Mouse (Mus musculus) kidney, embryonic 16.5 days (tissue): ENCODE results near the gene Hdac4. TPM values are rescaled to one million over a fixed set of nuclear protein-coding genes. Genes with fewer than 3 reads are reported as not detected.

Source experiments
- ATAC-seq: fragments of 200-750 bp; cut with Nextera tagmentation; 2 replicates; pipeline ENCODE4 v1.8.0; 2017; ENCODE audit warnings: moderate TSS enrichment; ENCODE audit not compliant: low FRiP score, low TSS enrichment
- H3K27ac ChIP-seq: fragments of 300-500 bp; sonication (generic); 2 replicates; pipeline ENCODE4 v1.5.1; 2014; ENCODE audit warnings: low read length
- H3K27me3 ChIP-seq: fragments of 300-500 bp; sonication (generic); 2 replicates; pipeline ENCODE4 v1.6.1; 2014; ENCODE audit warnings: low read length, control low read depth, mixed read lengths; ENCODE audit not compliant: insufficient read depth
- H3K36me3 ChIP-seq: fragments of 300-500 bp; sonication (generic); 2 replicates; pipeline ENCODE4 v1.6.1; 2014; ENCODE audit warnings: low read length, control low read depth, mixed read lengths; ENCODE audit not compliant: insufficient read depth
- H3K4me1 ChIP-seq: fragments of 300-500 bp; sonication (generic); 2 replicates; pipeline ENCODE4 v1.6.1; 2014; ENCODE audit warnings: low read length, control low read depth, mixed read lengths; ENCODE audit not compliant: insufficient read depth
- H3K4me2 ChIP-seq: fragments of 300-500 bp; sonication (generic); replicated peaks from 2 replicates; pipeline ENCODE4 v1.6.1; 2014; ENCODE audit warnings: low read depth, low read length
- H3K4me3 ChIP-seq: fragments of 300-500 bp; sonication (generic); 2 replicates; pipeline ENCODE4 v1.5.1; 2014; ENCODE audit warnings: mild to moderate bottlenecking, low read length
- H3K9ac ChIP-seq: fragments of 300-500 bp; sonication (generic); replicated peaks from 2 replicates; pipeline ENCODE4 v1.6.1; 2014; ENCODE audit warnings: low read length
- H3K9me3 ChIP-seq: fragments of 300-500 bp; sonication (generic); 2 replicates; pipeline ENCODE4 v1.6.1; 2016; ENCODE audit warnings: low read length, control low read depth
- WGBS: fragments of 180-500 bp; shearing (Covaris S2); extraction: QIAGEN DNeasy Blood & Tissue Kit; methylation state at CpG from one replicate; pipeline ENCODE4 v1.1.7; 2014; 5-methylcytosine and 5-hydroxymethylcytosine counted together
- polyA plus RNA-seq: library from polyadenylated mRNA; unstranded; fragments of >200 nt; fragmentation: Nextera tagmentation; extraction: Ambion mirVana; gene quantifications from 2 replicates; pipeline ENCODE4 v1.2.1, GENCODE M21; 2015

Gene Hdac4
- polyA plus RNA-seq, 1 experiment from 2014 or later: 17.7 TPM

- no peaks in the 10 kb centered on the region for H3K9me3 ChIP-seq
- H3K4me2 ChIP-seq: no peak overlapping the region
- no peaks in the 10 kb centered on the region for H3K4me1 ChIP-seq
- H3K27me3 ChIP-seq: no peaks in the 10 kb centered on the region
- H3K36me3 ChIP-seq: peaks cover 26% of the 10 kb centered on the region
- no peak overlapping the region for H3K9ac ChIP-seq
- 92% methylated on average over 13 of the region's 13 CpGs for WGBS
- H3K4me3 ChIP-seq: no peak overlapping the region
- no peak overlapping the region for H3K27ac ChIP-seq
- no peak for ATAC-seq
Observed at GRCm38 (mm10) chr1:91929051-91929450, 266.4 kb downstream of the Hdac4 start.

GRCm38 (mm10) chr1:91927536-91928315, 267.8 kb downstream of the Hdac4 start:
- ATAC-seq: no peak
- Histone ChIP-seq H3K9me3 (no peaks in the 10 kb centered on the region), H3K9ac (no peak overlapping the region), H3K4me3 (no peak overlapping the region), H3K4me2 (no peak overlapping the region), H3K27me3 (no peaks in the 10 kb centered on the region), H3K4me1 (no peaks in the 10 kb centered on the region), H3K27ac (no peak overlapping the region), H3K36me3 (peaks cover 15% of the 10 kb centered on the region)
- 76% methylated on average over 10 of the region's 10 CpGs for WGBS

- Histone ChIP-seq H3K4me1 (no peaks in the 10 kb centered on the region), H3K27me3 (no peaks in the 10 kb centered on the region), H3K4me2 (no peak overlapping the region), H3K9me3 (no peaks in the 10 kb centered on the region), H3K4me3 (no peak overlapping the region), H3K36me3 (no peaks in the 10 kb centered on the region), H3K9ac (no peak overlapping the region), H3K27ac (no peak overlapping the region)
- WGBS: 93% methylated on average over 9 of the region's 9 CpGs
- ATAC-seq: no peak
Observed at GRCm38 (mm10) chr1:91923567-91923966, 271.9 kb downstream of the Hdac4 start.

GRCm38 (mm10) chr1:91922235-91923152, 273.0 kb downstream of the Hdac4 start:
- ATAC-seq: no peak
- no peaks in the 10 kb centered on the region for H3K27me3 ChIP-seq
- WGBS: 85% methylated on average over 7 of the region's 7 CpGs
- H3K9me3 ChIP-seq: no peaks in the 10 kb centered on the region
- no peaks in the 10 kb centered on the region for H3K36me3 ChIP-seq
- H3K4me3 ChIP-seq: no peak overlapping the region
- peaks cover 2% of the 10 kb centered on the region; the same call in 1 of the 2 replicates for H3K4me1 ChIP-seq
- no peak overlapping the region for H3K27ac ChIP-seq
- H3K4me2 ChIP-seq: no peak overlapping the region
- H3K9ac ChIP-seq: no peak overlapping the region

GRCm38 (mm10) chr1:91921702-91922101, 273.8 kb downstream of the Hdac4 start:
- no peak overlapping the region for H3K4me2 ChIP-seq
- no peaks in the 10 kb centered on the region for H3K36me3 ChIP-seq
- peaks cover 5% of the 10 kb centered on the region; the same call in 1 of the 2 replicates for H3K4me1 ChIP-seq
- H3K9ac ChIP-seq: no peak overlapping the region
- H3K9me3 ChIP-seq: no peaks in the 10 kb centered on the region
- no peaks in the 10 kb centered on the region for H3K27me3 ChIP-seq
- H3K4me3 ChIP-seq: no peak overlapping the region
- WGBS: 77% methylated on average over 4 of the region's 4 CpGs
- H3K27ac ChIP-seq: no peak overlapping the region
- no peak for ATAC-seq

GRCm38 (mm10) chr1:91921279-91921678, 274.2 kb downstream of the Hdac4 start:
- Histone ChIP-seq H3K9ac (no peak overlapping the region), H3K27ac (no peak overlapping the region), H3K4me1 (peaks cover 5% of the 10 kb centered on the region; the same call in 1 of the 2 replicates), H3K9me3 (no peaks in the 10 kb centered on the region), H3K4me3 (no peak overlapping the region), H3K4me2 (no peak overlapping the region), H3K27me3 (no peaks in the 10 kb centered on the region), H3K36me3 (no peaks in the 10 kb centered on the region)
- ATAC-seq: no peak
- WGBS: 61% methylated on average over 5 of the region's 5 CpGs

- no peaks in the 10 kb centered on the region for H3K9me3 ChIP-seq
- H3K9ac ChIP-seq: no peak overlapping the region
- ATAC-seq: no peak
Observed at GRCm38 (mm10) chr1:91920038-91920589, 275.4 kb downstream of the Hdac4 start.

GRCm38 (mm10) chr1:91918257-91918800, 277.2 kb downstream of the Hdac4 start:
- Histone ChIP-seq H3K27ac (no peak overlapping the region), H3K4me1 (peaks cover 6% of the 10 kb centered on the region), H3K36me3 (no peaks in the 10 kb centered on the region), H3K9me3 (no peaks in the 10 kb centered on the region), H3K9ac (no peak overlapping the region), H3K27me3 (no peaks in the 10 kb centered on the region), H3K4me3 (no peak overlapping the region), H3K4me2 (no peak overlapping the region)
- ATAC-seq: no peak
- 79% methylated on average over 10 of the region's 10 CpGs for WGBS

More at GRCm38 (mm10) chr1:91920038-91920589, 275.4 kb downstream of the Hdac4 start:
- Histone ChIP-seq H3K36me3 (no peaks in the 10 kb centered on the region), H3K4me2 (no peak overlapping the region), H3K4me1 (peaks cover 5% of the 10 kb centered on the region; the same call in 1 of the 2 replicates), H3K27me3 (no peaks in the 10 kb centered on the region), H3K4me3 (no peak overlapping the region), H3K27ac (no peak overlapping the region)
- WGBS: 57% methylated on average over 7 of the region's 7 CpGs

GRCm38 (mm10) chr1:91917596-91917995, 277.9 kb downstream of the Hdac4 start:
- Histone ChIP-seq H3K36me3 (no peaks in the 10 kb centered on the region), H3K27ac (no peak overlapping the region), H3K4me2 (no peak overlapping the region), H3K27me3 (no peaks in the 10 kb centered on the region), H3K9me3 (no peaks in the 10 kb centered on the region), H3K4me3 (no peak overlapping the region), H3K4me1 (peaks cover 14% of the 10 kb centered on the region), H3K9ac (no peak overlapping the region)
- peak; percentile 17; the same call in 1 of the 2 replicates for ATAC-seq
- WGBS: 30% methylated on average over 2 of the region's 2 CpGs
